Mouse (Mus musculus) Muller cell, postnatal 12 days (primary cell): ENCODE results near the gene Sbk2.

Experiments
- DNase-seq: peaks from one replicate; pipeline ENCODE4 v3.0.0-alpha.2; 2015; ENCODE audit errors: inconsistent ontology term

The Sbk2 gene

DNA sequence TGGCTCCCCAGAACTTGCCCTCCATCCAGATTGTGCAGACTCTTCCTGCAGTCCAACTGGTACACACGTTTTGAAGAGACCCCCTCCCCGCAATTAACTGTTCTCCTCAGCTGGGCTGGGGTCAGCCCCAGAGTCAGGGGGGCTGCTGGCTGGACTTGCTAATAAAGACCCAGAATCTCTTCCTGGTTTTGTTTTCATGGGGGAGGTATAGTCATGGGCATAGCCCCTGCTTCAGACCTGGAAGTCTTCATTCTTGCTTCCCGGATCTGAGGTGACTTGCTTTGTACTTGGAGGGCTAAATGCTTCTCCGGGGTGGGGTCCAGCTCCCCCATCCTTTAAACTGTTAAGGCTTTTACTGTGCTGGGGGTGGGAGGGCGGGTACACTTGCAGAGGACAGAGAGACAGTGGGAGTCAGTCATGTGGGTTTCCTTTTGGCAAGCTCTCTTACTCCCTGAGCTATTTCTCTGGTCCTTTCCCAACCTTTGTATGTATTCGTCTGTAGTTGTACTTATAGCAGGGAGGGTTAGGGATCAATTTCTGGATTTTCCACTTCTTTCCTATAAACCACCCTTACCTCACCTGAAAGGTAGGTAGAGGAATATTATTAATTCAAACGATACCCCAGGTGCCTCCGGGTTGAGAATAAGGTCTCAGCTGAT, 42.3 kb downstream of the Sbk2 start, which contains the start of gene Nat14:
Nat14 (plus strand) TSS at position 205 of the 659 bp plus-strand sequence.
- DNase-seq, result no peak

DNA sequence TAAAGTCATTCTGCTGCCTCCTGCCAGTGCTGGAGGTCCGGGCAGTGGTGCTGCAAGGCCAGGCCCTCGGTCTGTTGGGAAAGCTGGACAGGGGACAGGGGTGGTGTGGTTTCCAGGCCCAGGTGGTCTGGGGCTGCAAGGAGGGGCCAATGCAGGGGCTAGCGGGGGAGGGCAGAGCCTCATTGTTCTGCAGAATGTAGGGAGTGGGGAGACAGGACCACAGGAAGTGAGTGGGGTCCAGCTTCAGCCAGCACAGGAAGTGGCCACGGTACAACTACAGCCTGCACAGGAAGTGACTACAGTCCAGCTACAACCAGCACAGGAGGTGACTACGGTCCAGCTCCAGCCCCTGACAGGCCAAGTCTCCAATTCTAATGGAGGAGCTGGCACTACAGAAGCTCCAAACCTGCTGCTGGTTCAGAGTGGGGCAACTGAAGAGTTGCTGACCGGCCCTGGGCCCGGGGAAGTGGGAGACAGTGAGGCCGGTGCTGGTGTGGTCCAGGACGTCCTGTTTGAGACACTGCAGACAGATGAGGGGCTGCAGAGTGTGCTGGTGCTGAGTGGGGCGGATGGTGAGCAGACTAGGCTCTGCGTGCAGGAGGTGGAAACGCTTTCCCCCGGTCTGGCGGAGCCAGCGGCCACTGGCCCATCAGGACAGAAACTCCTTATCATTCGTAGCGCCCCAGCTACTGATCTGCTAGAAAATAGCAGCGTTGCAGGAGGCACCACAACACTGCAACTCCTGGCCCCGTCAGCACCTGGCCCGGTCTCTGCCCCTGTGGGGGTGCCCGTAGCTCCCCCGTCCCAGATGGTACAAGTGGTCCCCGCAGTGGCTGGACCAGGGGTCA, 43.0 kb downstream of the Sbk2 start:
- no peak for DNase-seq

DNA sequence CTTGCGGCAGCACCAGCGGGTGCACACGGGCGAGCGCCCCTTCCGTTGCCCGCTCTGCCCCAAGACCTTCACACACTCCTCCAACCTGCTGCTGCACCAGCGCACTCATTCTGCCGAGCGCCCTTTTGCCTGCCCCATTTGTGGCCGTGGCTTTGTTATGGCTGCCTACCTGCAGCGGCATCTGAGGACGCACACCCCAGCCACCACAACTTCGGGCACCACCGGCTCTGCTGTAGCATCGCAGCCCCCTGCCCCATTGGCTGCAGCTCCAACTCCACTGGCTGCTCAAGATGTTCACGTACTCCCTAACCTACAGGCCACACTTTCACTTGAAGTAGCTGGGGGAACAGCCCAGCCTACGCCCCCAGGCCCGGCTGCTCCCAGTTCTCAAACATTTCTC, 43.7 kb downstream of the Sbk2 start:
- DNase-seq, result no peak

DNA sequence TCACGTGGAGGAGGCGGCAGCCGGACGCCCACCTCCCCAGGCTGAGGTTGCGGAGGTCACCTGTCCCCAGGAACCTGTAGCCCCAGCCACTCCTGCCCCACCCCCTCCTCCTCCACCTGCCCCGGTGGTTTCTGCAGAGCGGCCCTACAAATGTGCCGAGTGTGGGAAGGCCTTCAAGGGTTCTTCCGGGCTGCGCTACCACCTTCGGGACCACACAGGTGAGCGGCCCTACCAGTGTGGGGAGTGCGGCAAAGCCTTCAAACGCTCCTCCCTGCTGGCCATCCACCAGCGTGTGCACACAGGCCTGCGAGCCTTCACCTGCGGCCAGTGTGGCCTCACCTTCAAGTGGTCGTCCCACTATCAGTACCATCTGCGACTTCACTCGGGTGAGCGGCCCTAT, 44.2 kb downstream of the Sbk2 start:
- no peak for DNase-seq

DNA sequence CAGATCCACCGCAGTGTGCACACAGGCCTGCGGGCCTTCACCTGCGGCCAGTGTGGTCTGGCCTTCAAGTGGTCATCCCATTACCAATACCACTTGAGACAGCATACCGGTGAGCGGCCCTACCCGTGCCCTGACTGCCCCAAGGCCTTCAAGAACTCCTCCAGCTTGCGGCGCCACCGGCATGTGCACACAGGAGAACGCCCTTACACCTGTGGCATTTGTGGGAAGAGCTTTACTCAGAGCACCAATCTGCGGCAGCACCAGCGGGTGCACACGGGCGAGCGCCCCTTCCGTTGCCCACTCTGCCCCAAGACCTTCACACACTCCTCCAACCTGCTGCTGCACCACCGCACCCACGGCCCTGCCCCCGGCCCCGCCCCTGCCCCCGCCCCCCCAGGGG, 45.1 kb downstream of the Sbk2 start:
- no peak for DNase-seq

DNA sequence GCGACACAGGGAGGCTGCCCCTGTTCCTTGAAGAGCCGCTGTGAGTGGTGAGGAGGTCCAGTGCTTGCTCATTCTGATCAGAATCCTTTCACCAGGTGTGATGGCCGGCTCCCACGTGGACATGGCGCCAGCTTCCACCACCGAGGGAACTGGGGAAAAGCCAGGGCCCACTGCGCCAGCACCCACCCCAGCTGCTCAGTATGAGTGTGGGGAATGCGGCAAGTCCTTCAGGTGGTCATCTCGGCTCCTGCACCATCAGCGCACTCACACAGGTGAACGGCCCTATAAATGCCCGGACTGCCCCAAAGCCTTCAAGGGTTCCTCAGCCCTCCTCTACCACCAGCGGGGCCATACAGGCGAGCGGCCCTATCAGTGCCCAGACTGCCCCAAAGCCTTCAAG, 45.5 kb downstream of the Sbk2 start:
- no peak for DNase-seq

DNA sequence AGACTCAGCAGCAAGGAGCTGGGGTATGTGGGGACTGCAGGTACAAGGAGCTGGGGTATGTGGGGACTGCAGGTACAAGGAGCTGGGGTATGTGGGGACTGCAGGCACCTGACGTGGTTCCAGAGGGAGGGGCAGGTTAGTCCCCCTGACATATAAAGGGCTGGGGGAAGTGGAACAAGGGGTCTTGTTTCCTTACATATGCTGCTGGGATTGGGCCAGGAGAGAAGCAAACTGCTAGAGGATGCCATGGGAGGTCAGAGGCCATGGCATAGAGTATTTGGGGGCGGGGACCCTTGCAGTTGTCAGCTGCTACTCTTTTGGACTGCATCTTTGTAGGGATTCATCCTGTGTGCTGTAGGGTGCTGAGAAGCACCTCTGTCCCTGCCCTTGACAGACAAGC, 46.7 kb downstream of the Sbk2 start:
- DNase-seq, result no peak

DNA sequence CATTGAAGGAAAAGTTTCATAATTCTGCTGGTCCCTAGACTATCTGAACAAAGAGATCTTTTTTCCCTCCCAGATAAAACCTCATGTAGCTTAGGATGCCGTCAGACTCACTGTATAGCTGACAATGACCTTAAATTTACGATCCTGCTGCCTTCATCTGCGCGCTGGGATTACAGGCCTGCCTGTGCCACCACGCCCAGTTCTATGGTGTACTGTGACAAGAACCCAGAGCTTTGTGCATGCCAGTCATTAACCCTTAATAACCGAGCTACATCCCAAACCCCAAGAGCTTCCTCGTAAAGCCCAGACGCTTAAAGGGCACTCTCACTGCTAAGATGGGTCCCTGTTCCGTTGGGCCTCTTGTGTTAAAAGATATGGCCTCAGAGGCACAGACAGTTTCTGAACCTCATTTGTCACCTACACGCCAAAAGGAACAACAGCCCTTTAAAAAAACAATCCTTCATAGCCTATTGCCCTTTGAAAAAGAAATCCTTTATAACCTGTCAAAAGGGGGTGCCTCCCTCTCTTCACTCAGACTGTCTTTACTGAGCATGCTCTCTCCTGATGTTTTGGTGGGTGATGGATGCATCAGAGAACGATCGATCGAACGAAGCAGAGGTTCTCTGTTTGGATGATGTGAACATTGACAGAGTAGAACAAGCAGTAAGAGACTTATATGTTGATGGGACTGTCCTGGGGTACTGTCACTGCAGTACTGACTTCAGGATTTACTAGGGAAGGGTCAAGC, 48.4 kb downstream of the Sbk2 start:
- DNase-seq, result no peak

DNA sequence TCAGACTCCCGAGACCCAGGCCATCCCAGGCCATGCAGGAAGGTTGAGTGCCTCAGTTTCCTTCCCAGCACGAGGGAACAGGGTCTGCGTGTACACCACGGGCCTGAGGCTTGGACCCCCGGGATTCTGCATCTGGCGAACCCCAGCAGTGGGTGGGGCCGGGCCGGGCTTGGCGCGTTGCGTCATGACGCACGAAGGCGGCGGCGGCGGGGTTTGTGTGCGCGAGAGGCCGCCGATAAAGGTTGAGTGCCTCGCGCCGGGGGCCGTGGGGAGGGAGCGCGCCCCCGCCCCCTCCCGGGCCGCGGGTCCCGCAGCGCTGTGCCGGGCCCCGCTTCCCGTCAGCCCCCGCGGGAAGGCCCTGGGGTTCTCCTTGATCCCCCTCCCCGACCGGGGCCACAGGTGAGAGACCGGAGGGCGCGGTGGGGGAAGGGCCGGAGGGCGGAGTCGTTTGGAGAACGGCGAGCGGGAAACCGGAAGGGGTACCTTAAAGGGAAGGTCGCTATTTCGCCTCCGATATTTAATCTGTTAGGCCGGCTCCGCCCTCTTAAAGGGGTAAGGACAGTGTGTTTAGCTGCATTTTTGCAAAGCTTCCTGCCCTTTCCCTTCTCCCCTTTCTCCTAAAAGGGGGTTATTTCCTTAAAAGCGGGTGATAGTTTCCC, 49.1 kb downstream of the Sbk2 start, which contains the start of gene Zfp628:
Zfp628 (plus strand) TSS at position 211 of the 659 bp plus-strand sequence.
- peak; percentile 95 for DNase-seq

DNA sequence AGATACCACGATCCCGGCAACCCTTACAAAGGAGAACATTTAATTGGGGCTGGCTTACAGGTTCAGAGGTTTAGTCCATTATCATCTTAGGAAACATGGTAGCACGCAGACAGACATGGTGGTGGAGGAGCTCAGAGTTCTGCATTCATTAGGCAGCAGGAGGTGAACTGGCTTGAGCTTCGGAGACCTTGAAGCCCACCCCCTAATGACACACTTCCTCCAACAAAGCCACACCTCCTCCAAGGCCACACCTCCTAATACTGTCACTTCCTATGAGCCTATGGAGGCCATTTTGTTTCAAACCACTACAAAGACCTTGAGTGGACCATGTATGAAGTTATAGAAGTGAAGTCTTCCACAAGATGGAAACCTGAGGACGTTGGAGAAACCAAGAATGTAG, 52.0 kb downstream of the Sbk2 start:
- DNase-seq, result no peak

DNA sequence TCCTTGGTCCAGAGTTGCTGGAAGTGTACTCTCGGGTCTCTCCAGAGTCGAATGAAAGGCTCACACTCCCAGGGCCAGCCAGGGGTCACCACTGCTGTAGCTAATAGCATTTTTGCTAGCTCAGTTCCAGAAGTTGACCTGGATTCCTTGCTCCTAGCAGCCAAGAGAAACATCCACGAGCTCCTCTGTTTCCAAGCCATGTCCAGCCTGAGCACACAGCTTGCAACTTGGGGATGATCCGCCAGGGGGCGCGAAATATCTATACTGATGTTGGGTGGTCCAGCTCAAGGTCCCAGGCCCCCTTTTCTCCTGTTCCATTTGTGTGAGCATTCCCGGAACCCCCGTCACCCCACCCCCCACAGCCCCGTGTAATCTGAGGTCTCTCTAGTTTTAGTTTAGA, 52.6 kb downstream of the Sbk2 start:
- DNase-seq, result peak; percentile 38

DNA sequence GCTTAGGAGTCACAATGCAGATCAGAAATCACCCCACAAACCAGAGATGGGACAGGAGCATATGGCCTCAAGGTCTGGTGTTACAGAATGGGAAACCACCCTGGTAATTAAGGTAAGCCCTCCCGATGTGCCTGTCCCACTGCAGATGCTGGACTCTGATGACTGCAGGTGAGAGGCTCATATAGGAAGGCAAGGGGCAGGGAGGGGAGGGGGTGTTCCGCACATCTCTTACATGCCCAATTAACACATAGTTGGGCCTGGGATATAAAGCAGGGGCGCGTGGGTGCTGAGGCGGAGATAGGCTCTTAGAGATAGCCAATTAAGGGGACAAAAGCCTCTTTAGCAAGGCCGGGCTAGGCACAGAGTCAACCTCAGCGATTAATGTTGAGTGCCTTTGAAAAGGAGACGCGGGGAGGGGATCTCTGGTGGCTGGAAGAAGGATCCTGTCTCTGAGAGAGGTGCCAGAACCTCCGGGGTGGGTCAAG, 57.7 kb downstream of the Sbk2 start, which contains the start of gene Gm36210:
Gm36210 (minus strand) TSS at position 51 of the 485 bp plus-strand sequence.
- DNase-seq, result no peak

DNA sequence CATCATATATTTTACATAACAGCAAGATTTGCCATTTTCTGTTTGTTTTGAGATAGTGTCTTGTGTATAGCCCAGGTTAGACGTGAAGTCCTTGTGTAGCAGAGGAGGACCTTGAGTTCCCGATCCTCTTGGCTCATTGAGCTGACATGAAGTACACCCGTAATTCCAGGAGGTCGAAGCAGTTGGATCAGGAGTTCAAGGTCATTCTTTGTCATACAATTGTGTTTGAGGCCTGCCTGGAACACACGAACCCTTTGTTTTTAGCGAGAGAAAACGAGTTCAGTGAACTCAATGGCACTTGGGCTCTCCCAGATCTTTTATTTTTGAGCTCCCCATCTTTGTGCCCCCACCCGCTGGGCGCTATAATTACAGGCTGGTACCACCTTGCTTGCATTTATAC, 61.8 kb downstream of the Sbk2 start:
- no peak for DNase-seq

DNA sequence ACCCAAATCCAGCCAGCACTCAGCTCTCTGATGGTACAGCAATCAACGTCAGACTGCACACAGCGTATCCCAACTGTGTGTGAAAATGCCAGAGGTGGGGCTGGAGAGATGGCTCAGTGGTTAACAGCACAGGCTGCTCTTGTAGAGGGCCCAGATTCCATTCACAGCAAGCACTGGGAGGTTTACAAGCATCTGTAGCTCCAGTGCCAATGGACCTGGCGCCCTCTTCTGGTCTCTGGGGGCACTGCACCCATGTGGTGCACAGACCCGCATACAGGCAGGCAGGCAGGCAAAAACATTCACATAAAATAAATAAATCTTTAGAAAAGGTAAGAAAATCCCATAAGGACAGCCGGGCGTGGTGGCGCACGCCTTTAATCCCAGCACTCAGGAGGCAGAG, 63.0 kb downstream of the Sbk2 start:
- no peak for DNase-seq

DNA sequence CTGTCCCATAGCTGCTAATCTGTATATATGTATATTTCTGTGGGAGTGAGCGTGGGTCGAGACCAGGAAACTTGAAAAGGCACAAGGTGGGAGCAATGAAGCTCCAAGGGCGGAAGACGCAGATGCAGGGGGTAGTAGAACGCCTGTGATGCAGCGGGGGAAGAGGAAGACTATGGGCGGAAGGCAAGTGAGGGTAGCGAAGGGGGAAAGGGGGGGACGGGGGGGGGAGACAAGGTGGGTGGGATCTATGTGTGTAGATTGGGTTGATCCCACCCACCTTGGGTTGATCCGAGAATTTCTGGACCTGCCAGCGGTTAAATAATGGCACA, 63.7 kb downstream of the Sbk2 start:
- DNase-seq, result no peak

DNA sequence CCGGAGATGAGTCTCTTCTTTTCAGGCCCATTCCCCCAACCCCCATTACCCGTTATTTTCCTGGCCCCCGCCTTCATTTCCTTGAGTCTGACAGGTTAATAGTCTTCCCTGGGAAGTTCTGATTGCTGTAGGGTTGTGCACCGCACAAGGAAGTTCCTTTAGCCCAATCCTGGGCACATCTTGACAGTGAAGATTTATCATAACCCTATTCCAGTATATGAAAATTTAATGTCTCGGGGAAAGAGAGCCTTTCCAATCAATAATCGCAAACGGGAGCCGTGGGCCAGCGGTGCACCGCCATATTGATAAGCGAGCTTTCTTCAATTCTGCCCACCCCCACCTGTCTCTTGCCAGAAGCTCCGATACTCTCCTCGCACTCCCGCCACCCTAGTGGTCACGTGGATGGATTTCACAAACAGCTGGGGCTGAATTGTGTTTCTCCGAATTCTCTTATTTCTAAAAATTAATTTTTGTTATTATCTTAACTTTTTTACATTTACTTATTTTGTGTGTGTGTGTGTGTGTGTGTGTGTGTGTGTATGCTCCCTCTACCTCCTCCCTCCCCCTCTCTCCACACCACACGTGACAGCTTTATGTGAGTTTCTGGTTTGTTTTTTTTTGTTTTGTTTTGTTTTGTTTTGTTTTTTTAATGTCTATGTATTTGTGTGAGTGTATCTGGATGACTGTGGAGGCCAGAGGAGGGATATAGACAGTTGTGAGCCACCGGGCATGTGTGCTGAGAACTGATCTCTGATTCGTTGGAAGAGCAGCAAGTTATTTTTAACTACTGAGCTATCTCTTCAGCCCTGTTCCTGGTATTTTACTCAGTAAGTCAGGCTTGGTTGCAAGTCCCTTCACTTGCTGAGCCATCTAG, 64.3 kb downstream of the Sbk2 start:
- no peak for DNase-seq

DNA sequence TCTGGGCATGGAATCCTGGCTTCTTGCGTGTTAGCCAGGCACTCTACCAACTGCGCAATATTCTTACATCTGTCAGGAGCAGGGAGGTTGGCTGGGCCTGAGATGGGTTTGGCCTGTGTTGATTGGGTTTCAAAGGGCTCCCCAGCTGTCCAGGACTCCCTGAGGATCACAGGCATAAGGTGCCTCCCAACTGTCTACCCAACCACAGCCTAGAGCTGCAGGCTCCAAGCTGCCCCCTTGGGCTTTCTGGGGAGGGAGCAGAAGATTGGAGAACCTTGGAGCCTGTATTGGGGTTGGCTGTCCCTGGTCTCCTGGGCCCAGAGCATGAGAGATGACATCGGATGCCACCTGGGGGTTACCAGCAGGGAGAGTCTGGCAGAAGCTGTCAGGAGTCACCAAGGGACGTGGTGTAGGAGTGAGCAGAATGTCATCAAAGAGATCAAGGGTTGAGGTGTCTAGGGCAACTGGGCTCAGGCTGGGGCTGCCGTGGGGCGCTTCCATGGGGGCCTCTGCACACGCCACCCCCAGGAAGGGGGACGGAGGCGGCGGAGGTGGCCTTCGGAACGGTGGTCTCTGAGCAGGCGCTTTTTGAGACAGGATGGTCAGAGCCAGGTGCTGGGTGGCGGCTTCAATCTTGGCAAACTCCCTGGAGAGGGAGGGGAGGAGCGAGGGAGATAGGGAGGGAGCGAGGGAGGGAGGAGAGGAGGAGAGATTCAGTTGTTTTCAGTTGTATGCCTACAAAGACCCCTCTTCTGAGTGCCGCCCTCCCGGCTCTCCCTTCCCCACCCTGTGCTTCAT, 65.2 kb downstream of the Sbk2 start:
- DNase-seq, result no peak

DNA sequence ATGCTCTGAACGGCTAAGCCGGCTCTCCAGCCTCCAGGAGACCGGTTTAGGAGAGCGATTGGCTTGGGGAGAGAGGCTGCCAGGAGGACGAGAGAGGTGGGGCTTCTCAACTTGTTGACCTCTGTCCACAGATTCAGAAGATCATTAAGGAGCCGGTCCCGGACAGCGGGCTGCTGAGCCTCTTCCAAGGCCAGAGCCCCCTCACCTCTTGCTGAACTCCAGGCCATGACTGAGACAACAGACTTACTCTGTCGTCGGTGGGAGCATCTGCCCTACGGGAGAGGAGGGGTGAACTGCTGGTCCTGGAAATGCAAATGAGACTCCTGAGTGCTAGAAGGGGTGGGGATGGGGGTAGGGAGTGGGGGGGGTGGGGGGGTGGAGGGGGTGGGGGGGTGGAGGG, 69.0 kb downstream of the Sbk2 start:
- no peak for DNase-seq
